Mouse (Mus musculus): Measurements from ENCODE around the gene Maneal.

Maneal gene

DNA sequence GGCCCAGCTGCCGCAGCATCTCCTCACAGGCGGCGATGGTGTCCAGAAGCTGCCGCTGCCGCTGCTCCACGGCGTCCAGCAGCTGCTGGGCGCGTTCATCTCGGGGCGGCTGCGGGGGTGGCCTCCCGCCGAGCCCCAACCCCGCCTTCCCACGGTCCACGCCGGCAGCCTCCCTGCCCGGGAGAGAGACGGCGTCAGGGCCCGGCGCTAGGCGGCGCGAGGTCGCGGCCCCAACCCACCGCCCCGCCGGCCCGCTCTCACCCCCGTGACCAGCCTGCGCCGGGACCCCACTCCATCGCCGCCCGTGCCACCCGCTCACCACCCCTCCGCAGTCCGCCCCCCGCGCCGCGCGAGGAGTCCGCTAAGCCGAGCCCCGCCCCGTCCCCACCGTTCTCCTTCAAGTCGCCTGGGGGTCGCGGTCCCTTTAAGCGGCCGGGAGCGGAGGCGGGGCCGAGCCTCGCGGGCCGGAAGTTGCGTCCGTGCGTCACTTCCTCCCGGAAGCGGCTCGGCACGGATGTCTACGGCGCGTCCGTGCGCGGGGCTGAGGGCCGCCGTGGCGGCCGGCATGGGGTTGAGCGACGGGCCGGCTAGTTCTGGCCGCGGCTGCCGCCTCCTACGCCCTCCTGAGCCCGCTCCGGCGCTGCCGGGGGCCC lies 11.6 kb downstream of the Maneal start, which contains the start of gene Yrdc:
TSS of gene Yrdc (plus strand) at position 419 of the 653 bp plus-strand sequence.
- in situ Hi-C loops (cut with MboI; ENCODE audit: unreplicated experiment in 2 of 2), result loop anchor here in 1 of 2 experiments (5.0 to 10.0 kb wide), 2 partner anchors 156 to 893 kb away; partner anchors contain the start of gene Utp11

DNA sequence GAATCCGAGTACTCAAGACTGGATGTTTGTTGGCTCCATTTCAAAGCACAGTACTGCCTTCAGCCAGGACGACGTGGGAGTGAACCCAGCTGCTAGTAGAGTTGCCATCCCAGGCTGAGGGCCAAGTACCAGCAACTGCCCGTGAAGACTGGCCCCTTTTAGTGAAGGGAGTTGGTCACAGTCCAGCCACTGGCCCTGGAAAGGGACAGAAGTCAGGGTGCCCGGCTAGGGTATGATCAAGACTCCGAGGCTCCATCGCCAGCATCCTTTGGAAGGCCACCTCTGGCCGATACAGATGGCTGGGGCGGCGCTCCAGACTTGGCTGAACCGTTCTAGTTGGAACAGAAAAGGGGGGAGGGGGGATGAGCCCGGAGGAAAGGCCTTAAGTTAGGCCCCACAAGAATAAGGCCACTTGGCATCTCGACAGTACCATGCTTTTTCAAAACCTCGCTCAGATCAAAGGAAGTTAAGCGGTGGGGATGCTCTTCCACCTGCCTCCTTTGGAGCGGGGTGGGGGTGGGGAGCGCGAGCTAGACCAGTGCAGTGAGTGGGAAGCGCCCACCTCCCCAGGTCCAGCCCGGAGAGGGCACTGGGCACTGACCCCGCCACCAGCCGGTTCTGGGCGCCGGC lies 12.2 kb downstream of the Maneal start:
- in situ Hi-C loops (cut with MboI; ENCODE audit: unreplicated experiment in 2 of 2), result loop anchor here (5.0 to 10.0 kb wide), 7 partner anchors 42 to 895 kb away; partner anchors contain the start of genes Sf3a3 (in 2 of the 2), Mtf1 (in 1 of the 2) and Utp11 (in 1 of the 2)

DNA sequence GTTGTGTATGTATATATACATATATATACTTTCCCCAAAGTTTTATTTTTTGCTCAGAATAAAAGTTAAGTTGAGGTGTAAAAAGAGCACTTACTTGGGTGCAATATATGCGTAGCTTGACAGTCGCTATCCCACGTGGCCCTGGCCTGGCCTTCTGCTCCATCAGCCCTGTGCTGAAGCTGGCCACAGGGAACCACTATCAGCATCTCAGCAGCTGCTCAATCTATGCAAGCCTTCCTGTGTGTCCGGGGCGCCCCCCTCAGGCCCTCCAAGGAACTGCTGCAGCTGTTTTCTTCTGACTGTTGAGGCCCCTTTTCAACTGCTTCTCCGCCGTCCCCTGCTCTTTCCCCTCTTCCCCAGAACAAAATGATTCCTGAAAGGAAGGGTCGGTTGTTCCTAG lies 14.4 kb downstream of the Maneal start:
- in situ Hi-C loops (cut with MboI; ENCODE audit: unreplicated experiment in 2 of 2), result loop anchor here (5.0 to 10.0 kb wide), 5 partner anchors 40 to 893 kb away; partner anchors contain the start of genes Sf3a3 (in 2 of the 2) and Mtf1 (in 1 of the 2)

DNA sequence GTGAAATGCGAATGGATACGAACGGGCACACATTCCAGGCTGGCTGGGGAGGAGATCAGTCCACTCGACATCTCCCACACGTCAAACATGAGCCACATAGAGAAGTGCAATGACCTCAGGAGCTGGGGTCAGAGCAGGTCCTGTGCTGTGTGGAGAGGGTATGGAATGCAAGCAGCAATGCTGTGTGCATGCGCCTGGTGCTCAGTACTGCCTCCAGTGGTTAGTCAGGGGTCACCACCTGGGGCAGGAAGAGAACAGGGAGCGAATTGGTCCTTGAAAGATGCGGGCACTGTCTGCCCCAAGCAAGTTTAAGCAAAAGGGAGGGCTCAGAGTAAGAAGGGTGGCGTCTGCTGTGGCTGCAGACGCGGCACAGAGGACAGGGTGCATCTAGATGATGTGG lies 18.5 kb downstream of the Maneal start:
- in situ Hi-C loops (cut with MboI; ENCODE audit: unreplicated experiment in 2 of 2), result loop anchor here in 1 of 2 experiments (10.0 kb wide), 2 partner anchors 129 to 889 kb away; partner anchors contain the start of gene Sf3a3

DNA sequence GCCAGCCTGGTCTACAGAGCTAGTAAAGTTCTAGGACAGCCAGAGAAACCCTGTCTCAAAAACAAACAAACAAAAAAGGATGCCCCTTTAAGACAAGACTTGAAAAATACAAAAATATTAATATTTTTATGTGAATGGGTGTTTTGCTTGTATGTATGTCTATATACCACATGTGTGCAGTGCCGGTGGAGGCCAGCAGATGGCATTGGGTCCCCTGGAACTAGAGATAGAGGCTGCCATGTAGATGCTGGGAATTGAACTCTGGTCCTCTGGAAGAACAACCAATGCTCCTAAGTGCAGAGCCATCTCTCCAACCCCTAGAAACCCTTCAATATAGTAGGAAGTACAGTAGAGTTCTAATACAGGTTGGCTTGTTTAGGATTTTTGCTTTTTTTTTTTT lies 21.0 kb downstream of the Maneal start:
- in situ Hi-C loops (cut with MboI; ENCODE audit: unreplicated experiment in 2 of 2), result loop anchor here in 1 of 2 experiments (10.0 kb wide), 2 partner anchors 126 to 886 kb away; partner anchors contain the start of gene Sf3a3

DNA sequence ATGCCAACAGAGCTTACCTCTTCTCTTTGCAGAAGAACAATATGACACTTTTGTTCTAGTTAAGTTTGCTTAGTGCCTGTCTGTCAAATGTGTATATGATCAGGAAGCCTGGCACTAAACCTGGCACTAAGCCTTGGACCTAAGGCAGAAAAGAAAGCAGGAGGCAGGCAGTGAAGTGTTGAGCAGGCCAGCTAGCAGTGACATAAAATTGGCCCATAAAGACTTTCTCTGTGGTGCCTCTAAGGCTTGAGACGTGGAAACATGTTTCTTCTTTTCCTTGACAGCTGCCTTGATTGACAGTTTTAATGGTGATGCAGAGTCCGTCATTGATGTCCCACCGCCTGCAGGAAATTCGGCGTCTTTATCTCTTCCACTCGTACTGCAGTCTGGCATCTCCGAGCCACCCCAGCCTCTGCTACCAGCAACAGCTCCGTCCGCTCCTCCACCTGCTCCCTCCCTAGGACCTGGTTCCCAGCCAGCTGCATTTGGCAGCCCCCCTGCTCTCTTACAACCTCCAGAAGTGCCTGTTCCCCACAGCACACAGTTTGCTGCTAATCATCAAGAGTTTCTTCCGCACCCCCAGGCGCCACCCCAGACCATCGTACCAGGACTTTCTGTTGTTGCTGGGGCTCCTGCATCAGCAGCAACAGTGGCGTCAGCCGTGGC lies 23.8 kb downstream of the Maneal start:
- in situ Hi-C loops (cut with MboI; ENCODE audit: unreplicated experiment in 2 of 2), result no loop called here

DNA sequence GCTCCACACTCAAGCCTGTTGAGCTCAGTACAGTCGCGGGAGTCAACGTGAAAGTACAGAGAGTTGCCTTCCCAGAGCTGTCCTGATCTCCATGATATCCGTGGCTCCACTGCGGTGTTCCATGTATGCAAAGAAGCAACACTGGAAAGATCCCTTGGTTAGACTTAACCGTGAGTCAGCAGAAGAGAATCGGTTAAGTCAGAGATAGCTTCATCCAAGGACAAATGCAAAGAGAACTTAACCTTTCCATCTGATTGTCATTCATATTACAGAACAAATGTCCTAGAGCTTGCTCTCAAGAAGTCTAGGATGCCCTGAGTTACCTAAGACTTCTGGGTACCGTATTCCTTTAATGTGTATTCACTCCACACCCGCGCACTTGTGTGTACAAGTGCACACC lies 29.2 kb downstream of the Maneal start:
- in situ Hi-C loops (cut with MboI; ENCODE audit: unreplicated experiment in 2 of 2), result no loop called here

DNA sequence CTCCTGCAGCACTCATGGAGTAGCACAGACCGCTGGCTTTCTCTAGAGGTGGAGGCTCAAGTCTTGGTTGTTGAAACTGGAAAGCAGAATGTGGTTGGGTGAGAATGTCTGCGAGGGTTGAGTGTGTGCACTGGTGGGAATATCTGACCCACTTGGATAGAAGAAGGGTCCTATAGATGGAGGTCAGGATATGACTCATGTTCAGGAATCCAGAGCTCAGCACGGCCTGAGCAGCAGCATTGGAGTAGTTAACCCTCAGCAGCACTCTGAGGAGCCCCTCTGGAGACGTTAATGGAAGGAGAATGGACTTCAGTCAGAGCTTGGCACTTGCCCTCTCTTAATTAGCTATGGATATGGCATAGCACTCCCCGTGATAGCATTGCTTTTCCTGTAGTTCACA lies 32.3 kb downstream of the Maneal start:
- in situ Hi-C loops (cut with MboI; ENCODE audit: unreplicated experiment in 2 of 2), result no loop called here

DNA sequence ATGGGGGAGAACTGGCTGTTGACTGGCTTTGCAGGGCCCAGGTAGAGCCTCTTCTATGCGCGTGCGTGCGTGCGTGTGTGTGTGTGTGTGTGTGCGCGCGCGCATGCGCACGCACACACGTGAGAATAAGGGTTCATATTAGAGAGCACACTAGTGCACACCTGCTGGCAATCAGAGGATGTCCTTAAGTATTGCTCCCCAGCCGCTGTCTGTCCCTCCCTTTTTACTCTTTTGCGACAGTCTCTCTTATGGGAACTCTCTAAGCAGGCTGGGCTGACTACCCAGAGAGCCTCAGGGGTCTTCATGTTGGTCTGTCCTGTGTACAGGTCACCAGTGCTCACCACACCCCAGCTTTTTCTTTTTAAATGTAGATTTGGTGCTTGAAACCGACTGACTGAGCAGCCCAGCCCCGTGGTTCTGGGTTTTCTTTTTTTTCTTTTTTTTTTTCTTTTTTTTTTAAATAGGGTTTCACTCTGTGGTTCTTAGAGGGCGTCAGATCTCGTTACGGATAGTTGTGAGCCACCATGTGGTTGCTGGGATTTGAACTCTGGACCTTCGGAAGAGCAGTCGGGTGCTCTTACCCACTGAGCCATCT lies 36.5 kb downstream of the Maneal start:
- in situ Hi-C loops (cut with MboI; ENCODE audit: unreplicated experiment in 2 of 2), result no loop called here

DNA sequence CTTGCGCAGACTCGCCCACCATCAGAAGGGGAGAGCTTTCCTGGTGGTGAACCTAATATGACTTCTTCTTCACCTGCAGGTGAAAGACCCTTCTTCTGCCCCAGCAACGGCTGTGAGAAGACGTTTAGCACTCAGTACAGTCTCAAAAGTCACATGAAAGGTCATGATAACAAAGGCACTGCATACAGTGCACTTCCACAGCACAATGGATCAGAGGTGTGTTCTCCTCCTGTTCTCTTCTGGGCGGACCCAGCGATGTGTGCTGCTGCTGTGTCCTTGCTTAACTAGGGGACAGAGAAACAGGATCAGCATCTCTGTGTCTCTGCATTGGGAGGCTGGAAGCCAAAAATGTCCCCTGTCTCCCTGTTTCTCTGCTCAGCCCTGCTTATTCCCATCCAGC lies 37.0 kb downstream of the Maneal start:
- in situ Hi-C loops (cut with MboI; ENCODE audit: unreplicated experiment in 2 of 2), result no loop called here

DNA sequence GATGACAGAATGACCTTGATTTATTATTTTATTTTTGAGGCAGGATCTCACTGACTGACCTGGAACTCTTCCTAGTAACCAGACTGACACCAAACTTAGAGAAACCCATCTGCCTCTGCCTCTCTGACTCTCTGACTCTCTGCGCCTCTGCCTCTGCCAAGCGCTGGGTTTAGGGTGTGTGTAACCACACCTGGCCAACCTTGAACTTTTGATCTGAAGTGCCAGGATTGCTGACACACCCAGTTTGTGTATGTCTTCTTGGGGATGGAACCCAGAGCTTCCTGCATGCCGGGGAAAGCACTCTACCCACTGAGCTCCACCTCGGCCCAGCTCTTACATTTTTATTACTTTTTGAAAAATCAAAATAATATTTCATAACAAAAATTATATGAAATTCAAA lies 43.1 kb downstream of the Maneal start:
- in situ Hi-C loops (cut with MboI; ENCODE audit: unreplicated experiment in 2 of 2), result no loop called here

DNA sequence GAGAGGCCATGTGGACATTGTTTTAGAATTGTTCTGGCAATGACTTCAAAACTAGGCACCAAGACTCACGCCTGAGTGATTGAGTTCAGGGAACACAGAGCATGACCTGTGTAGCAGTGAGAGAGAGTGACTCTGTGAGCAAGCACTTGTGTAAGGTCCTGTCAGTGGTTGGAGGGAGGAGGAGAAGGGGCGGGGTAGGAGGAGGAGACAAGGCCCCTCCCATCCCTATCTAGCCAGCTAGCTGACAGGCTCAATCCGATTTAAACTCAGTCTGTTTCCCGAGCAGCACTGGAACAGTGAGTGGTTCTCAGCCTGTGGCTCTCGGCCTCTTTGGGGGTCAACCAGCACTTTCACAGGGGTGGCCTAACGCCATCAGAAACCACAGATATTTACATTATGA lies 44.2 kb downstream of the Maneal start:
- in situ Hi-C loops (cut with MboI; ENCODE audit: unreplicated experiment in 2 of 2), result no loop called here

DNA sequence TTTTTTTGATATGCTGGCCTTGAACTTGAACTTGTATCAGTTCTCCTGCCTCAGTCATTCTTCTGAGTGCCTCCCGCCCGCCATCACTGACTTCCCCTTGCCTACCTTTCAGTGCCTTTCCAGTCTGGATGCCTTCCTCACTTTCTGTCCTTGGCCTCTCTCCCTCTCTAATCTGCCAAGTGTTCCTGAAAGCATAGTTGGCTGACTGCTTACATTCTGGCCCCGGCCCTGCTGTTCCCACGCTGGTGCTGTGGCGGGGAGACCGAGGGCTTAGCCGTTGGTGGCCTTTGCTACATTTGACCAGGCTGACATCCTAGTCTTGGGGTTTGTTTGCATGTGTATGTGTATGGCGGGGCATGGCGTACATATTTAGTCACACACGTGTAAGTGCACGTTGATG lies 46.1 kb downstream of the Maneal start:
- in situ Hi-C loops (cut with MboI; ENCODE audit: unreplicated experiment in 2 of 2), result no loop called here

DNA sequence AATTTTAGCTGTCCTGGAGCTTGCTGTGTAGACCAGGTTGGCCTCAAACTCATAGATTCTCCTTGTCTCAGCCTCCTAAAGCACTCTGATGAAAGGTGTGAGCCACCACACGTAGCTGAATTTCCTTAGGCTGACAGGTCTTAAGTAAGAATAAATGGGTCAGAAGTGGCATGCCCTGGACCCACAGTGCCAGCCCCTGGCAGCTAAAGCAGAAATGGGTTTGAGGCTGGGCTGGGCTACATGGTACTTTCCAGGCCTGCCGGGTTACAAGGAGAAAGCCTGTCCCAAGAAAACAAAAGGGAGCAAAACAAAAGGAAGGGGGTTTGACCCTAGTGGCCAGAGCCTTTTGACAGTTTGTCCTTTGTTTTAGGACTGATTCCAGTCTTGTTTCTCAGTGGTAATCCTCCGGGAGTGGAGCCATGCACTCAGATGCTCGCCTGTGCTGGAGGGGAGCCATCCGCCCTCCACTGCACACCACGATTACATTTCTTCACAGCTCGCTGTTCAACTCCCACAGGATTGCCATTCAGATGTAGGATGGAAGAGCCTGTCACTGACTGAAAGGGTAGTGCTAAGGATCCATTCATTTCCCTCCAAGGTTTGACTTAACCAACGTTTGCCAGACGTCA lies 50.5 kb downstream of the Maneal start:
- in situ Hi-C loops (cut with MboI; ENCODE audit: unreplicated experiment in 2 of 2), result no loop called here

DNA sequence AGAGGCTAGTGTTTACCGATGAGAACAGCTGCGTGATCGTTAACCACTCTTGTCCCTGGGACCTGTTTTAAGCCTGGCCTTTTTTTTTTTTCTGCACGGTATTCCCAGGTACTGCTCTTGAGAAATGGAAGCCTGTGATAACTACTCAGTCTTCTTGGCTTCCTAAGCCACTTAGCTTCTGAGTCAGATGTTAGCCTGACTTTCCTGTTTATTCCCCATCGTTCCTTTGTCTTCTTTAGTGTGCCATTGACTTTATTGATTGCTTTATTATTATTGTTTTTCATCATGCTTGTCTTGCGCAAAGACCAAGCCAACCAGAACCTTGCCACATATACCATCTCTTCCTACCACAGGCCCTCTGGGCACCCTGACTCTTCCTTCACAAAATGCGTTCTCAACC lies 51.9 kb downstream of the Maneal start:
- in situ Hi-C loops (cut with MboI; ENCODE audit: unreplicated experiment in 2 of 2), result no loop called here

DNA sequence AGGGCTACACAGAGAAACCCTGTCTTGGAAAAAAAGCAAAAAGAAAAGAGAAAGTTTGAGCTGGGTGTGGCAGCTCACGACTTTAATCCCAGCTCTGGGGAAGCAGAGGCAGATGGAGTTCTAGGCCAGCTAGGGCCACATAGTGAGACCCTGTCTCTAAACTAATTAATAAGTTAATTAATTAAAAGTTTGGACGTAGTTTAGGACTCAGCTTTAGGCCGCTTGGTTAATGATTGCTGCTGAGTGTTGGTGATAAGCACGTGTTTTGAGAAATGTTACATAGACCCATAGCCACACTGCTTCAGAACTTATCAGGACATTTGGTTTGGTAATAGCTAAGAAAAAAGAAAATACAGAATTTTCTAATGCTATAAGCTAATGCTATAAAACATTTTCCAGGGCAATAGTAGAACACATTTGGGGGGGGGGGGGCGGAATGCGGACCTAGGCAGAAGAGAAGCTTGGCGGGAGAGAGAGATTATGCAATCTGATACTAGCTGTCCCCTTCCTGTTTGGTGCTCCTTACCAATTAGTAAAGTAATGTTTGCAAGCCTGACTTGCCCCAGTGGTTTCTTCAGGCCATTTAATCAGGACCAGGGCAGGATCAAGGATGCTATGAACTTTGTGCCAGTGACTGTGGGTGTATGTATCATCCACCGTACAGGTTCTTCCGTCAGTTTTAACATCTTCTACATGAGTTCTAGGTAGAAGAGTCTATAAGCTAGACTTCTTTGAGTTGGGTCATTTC lies 52.7 kb downstream of the Maneal start:
- in situ Hi-C loops (cut with MboI; ENCODE audit: unreplicated experiment in 2 of 2), result loop anchor here (5.0 to 10.0 kb wide), 2 partner anchors 38 to 95 kb away; partner anchors contain the start of gene Sf3a3 (in 1 of the 2)

DNA sequence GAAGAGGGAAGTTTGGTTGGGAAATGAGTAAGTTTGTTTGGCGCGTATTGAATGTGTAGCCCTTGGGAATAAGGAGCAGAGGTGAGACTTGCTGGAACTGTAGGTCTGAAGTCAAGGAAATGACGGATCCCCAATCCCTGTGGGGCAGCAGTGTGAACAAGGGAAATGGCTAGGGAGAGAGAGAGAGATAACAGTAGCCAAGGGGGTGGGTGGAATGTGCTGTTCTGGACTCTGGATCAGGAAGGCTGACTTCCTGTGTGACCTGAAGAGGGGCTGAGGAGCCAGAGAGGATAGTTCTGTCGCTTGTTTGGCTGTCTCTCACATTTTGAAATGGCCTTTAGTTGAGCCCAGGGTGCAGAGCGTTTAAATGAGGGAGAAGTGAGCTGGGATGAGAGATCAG lies 53.5 kb downstream of the Maneal start:
- in situ Hi-C loops (cut with MboI; ENCODE audit: unreplicated experiment in 2 of 2), result loop anchor here (5.0 to 10.0 kb wide), 2 partner anchors 39 to 94 kb away; partner anchors contain the start of gene Sf3a3 (in 1 of the 2)

Measured in v-Abl transformed pro-B cells (cell line).